Mouse (Mus musculus): ENCODE measurements around the gene Ahctf1. TPM values are rescaled to one million over a fixed set of nuclear protein-coding genes. Genes with fewer than 3 reads are reported as not detected.

The Ahctf1 gene
- total RNA-seq, 2 experiments from 2014 or later, result 53.7 to 69.0 TPM

GRCm38 (mm10) chr1:179805751-179806150, 2.3 kb upstream of the Ahctf1 start:
- no peak for ATAC-seq (replicated peaks; ENCODE audit: low FRiP score, poor library complexity, severe bottlenecking)

- ATAC-seq (replicated peaks; ENCODE audit: low FRiP score, poor library complexity, severe bottlenecking), result peak; percentile 27
These were observed 831 bp upstream of the Ahctf1 start for GRCm38 (mm10) chr1:179804140-179804881.

- peak; percentile 57 for ATAC-seq (replicated peaks; ENCODE audit: low FRiP score, poor library complexity, severe bottlenecking)
These were observed 619 bp downstream of the Ahctf1 start, which contains the start of gene Gm10518 for GRCm38 (mm10) chr1:179802610-179803512. Gm10518 (plus strand) TSS chr1:179803376.

- no peak for ATAC-seq (replicated peaks; ENCODE audit: low FRiP score, poor library complexity, severe bottlenecking)
These were observed 4.7 kb downstream of the Ahctf1 start for GRCm38 (mm10) chr1:179798794-179799193.

- no peak for ATAC-seq (replicated peaks; ENCODE audit: low FRiP score, poor library complexity, severe bottlenecking)
These were observed 16.2 kb downstream of the Ahctf1 start for GRCm38 (mm10) chr1:179787281-179787680.

GRCm38 (mm10) chr1:179785502-179785901, 18.0 kb downstream of the Ahctf1 start:
- no peak for ATAC-seq (replicated peaks; ENCODE audit: low FRiP score, poor library complexity, severe bottlenecking)

- ATAC-seq (replicated peaks; ENCODE audit: low FRiP score, poor library complexity, severe bottlenecking), result no peak
These were observed 19.4 kb downstream of the Ahctf1 start for GRCm38 (mm10) chr1:179784098-179784497.

GRCm38 (mm10) chr1:179776831-179777230, 26.6 kb downstream of the Ahctf1 start:
- no peak for ATAC-seq (replicated peaks; ENCODE audit: low FRiP score, poor library complexity, severe bottlenecking)

GRCm38 (mm10) chr1:179760553-179760952, 42.9 kb downstream of the Ahctf1 start:
- no peak for ATAC-seq (replicated peaks; ENCODE audit: low FRiP score, poor library complexity, severe bottlenecking)

GRCm38 (mm10) chr1:179760086-179760485, 43.4 kb downstream of the Ahctf1 start:
- ATAC-seq (replicated peaks; ENCODE audit: low FRiP score, poor library complexity, severe bottlenecking), result no peak

GRCm38 (mm10) chr1:179756477-179756876, 47.0 kb downstream of the Ahctf1 start:
- ATAC-seq (replicated peaks; ENCODE audit: low FRiP score, poor library complexity, severe bottlenecking), result no peak

GRCm38 (mm10) chr1:179753006-179753405, 50.5 kb downstream of the Ahctf1 start:
- no peak for ATAC-seq (replicated peaks; ENCODE audit: low FRiP score, poor library complexity, severe bottlenecking)

- no peak for ATAC-seq (replicated peaks; ENCODE audit: low FRiP score, poor library complexity, severe bottlenecking)
These were observed 51.2 kb downstream of the Ahctf1 start for GRCm38 (mm10) chr1:179752276-179752675.

- no peak for ATAC-seq (replicated peaks; ENCODE audit: low FRiP score, poor library complexity, severe bottlenecking)
These were observed 58.3 kb downstream of the Ahctf1 start, which contains the start of gene Kif28 for GRCm38 (mm10) chr1:179745171-179745570. Kif28 (minus strand) TSS chr1:179745271.

GRCm38 (mm10) chr1:179743593-179744193, 59.8 kb downstream of the Ahctf1 start:
- ATAC-seq (replicated peaks; ENCODE audit: low FRiP score, poor library complexity, severe bottlenecking), result no peak

- no peak for ATAC-seq (replicated peaks; ENCODE audit: low FRiP score, poor library complexity, severe bottlenecking)
These were observed 67.0 kb downstream of the Ahctf1 start for GRCm38 (mm10) chr1:179736483-179736882.

GRCm38 (mm10) chr1:179734500-179735474, 68.7 kb downstream of the Ahctf1 start:
- ATAC-seq (replicated peaks; ENCODE audit: low FRiP score, poor library complexity, severe bottlenecking), result peak; percentile 87

- no peak for ATAC-seq (replicated peaks; ENCODE audit: low FRiP score, poor library complexity, severe bottlenecking)
These were observed 72.1 kb downstream of the Ahctf1 start for GRCm38 (mm10) chr1:179731391-179731790.

- ATAC-seq (replicated peaks; ENCODE audit: low FRiP score, poor library complexity, severe bottlenecking), result no peak
These were observed 74.8 kb downstream of the Ahctf1 start for GRCm38 (mm10) chr1:179728661-179729060.

Data from erythroblast, adult 5-6 weeks (primary cell).